Comparison of ENCODE assay signal across 22 mouse cellular contexts in genomic region chr2:76412924-76413323, GRCm38 (mm10). TPM values are rescaled to one million over a fixed set of nuclear protein-coding genes. Genes with fewer than 3 reads are reported as not detected.
"Had no signal": no experiment of that assay in that cellular context is flagged by ENCODE, and none has a peak within 500 bp of the region (broad histone marks: within the 10 kb centered on the region; RNA-seq: fewer than 3 reads in every experiment).

No protein-coding gene starts in this region.

- H3K36me3 ChIP-seq: limb, embryonic 12.5 days; limb, embryonic 15.5 days; midbrain, embryonic 13.5 days had no signal

- ATAC-seq: liver, postnatal 0 days; lung, postnatal 0 days; midbrain, embryonic 13.5 days; midbrain, embryonic 16.5 days had no signal

- H3K27me3 ChIP-seq: limb, embryonic 12.5 days; limb, embryonic 15.5 days had no signal

- DNase-seq: kidney, postnatal 14 days; left cerebral cortex, postnatal 4 days; liver, postnatal 0 days; lung, embryonic 14.5 days; right cerebral cortex, postnatal 4 days; thymus, adult 2 months; thymus, postnatal 14 days; thymus, postnatal 4 days had no signal

- H3K9ac ChIP-seq: limb, embryonic 12.5 days; limb, embryonic 15.5 days; liver, embryonic 14.5 days; liver, postnatal 0 days; lung, embryonic 14.5 days; midbrain, embryonic 13.5 days had no signal

- H3K4me3 ChIP-seq: limb, embryonic 12.5 days; limb, embryonic 15.5 days; midbrain, embryonic 13.5 days had no signal

- H3K9me3 ChIP-seq: limb, embryonic 12.5 days; limb, embryonic 15.5 days; midbrain, embryonic 13.5 days had no signal

- H3K4me1 ChIP-seq: limb, embryonic 12.5 days; limb, embryonic 15.5 days; midbrain, embryonic 13.5 days had no signal

- H3K4me2 ChIP-seq: limb, embryonic 12.5 days; limb, embryonic 15.5 days; liver, embryonic 11.5 days; lung, embryonic 14.5 days; midbrain, embryonic 13.5 days had no signal

- H3K27ac ChIP-seq: limb, embryonic 12.5 days; limb, embryonic 15.5 days; liver, embryonic 14.5 days; macrophage; midbrain, embryonic 13.5 days; stomach, postnatal 0 days had no signal

RNA-seq across cellular contexts. Expression of gene Osbpl6, which starts 6.6 kb away (rescaled TPM):
- polyA plus RNA-seq: macrophage had no signal

RNA-seq across cellular contexts. Expression of gene Cyct, which starts 52.7 kb away (rescaled TPM):
- polyA plus RNA-seq: kidney, embryonic 16.5 days; large intestine, adult 2 months; limb, embryonic 12.5 days; limb, embryonic 15.5 days; liver, embryonic 14.5 days; liver, postnatal 0 days; lung, embryonic 14.5 days; lung, postnatal 0 days; macrophage; midbrain, embryonic 13.5 days; neural tube, embryonic 11.5 days; neural tube, embryonic 14.5 days; stomach, embryonic 14.5 days; stomach, postnatal 0 days; thymus, adult 2 months had no signal
